Mouse (Mus musculus) G1E (cell line): Measurements from ENCODE around the gene Btbd7.

Experiments
- CTCF ChIP-seq: IDR thresholded peaks from 2 replicates; pipeline ENCODE4 v1.5.1; 2012; ENCODE audit warnings: low read depth, low read length, inconsistent platforms, mixed read lengths
- GATA1 ChIP-seq: IDR thresholded peaks from 2 replicates; pipeline ENCODE4 v1.6.1; 2012; ENCODE audit warnings: borderline replicate concordance, low read length, inconsistent platforms, mixed read lengths

- TF ChIP-seq CTCF (no peak), GATA1 (no peak)
Observed at GRCm38 (mm10) chr12:102814858-102815257, 63.4 kb downstream of the Btbd7 start.
